In genomic region chr2:73272351-73273248, GRCm38 (mm10) we compare ENCODE assay signal across 7 mouse cellular contexts. TPM values are rescaled to one million over a fixed set of nuclear protein-coding genes. Genes with fewer than 3 reads are reported as not detected.
A peak's percentile ranks its signal among the peaks of the same experiment; 100 is the strongest.
DNase-seq lines count a peak whose midpoint lies in the region; ATAC-seq and TF ChIP-seq lines count a peak whose summit lies in the region.

No protein-coding gene starts in this region.

- H3K4me1 ChIP-seq in embryonic facial prominence, embryonic 11.5 days (ENCODE audit: control insufficient read depth, insufficient read depth, low read length): peaks cover 9% of the 10 kb centered on the region
- H3K4me1 ChIP-seq in hindbrain, embryonic 15.5 days (replicated peaks): peaks cover 38% of the 10 kb centered on the region
- peaks cover 14% of the 10 kb centered on the region; the same call in 1 of the 2 replicates for H3K4me1 ChIP-seq in lung, postnatal 0 days (ENCODE audit: insufficient read depth, low read depth, low read length)
- H3K4me1 ChIP-seq in stomach, postnatal 0 days (replicated peaks; ENCODE audit: control insufficient read depth, insufficient read depth): 0 out of 2 replicates have a peak, but pooled peaks cover 4% of the 10 kb centered on the region

- whole genome bisulfite sequencing in embryonic facial prominence, embryonic 11.5 days: under 1% methylated on average over 55 of the region's 55 CpGs
- WGBS in hindbrain, embryonic 15.5 days: under 1% methylated on average over 55 of the region's 55 CpGs
- WGBS in lung, postnatal 0 days: under 1% methylated on average over 48 of the region's 55 CpGs
- WGBS in stomach, postnatal 0 days: 1% methylated on average over 51 of the region's 55 CpGs

- peaks cover 59% of the 10 kb centered on the region for H3K27me3 ChIP-seq in embryonic facial prominence, embryonic 11.5 days (ENCODE audit: control insufficient read depth, insufficient read depth, low read length)
- peaks cover 52% of the 10 kb centered on the region for H3K27me3 ChIP-seq in hindbrain, embryonic 15.5 days
- H3K27me3 ChIP-seq in lung, postnatal 0 days (replicated peaks; ENCODE audit: insufficient read depth, low read length): peaks cover 66% of the 10 kb centered on the region
- peaks cover 10% of the 10 kb centered on the region for H3K27me3 ChIP-seq in stomach, postnatal 0 days (ENCODE audit: control insufficient read depth, insufficient read depth, low read length)

- no peaks in the 10 kb centered on the region for H3K36me3 ChIP-seq in embryonic facial prominence, embryonic 11.5 days (replicated peaks; ENCODE audit: control insufficient read depth, insufficient read depth, low read depth, low read length)
- no peaks in the 10 kb centered on the region for H3K36me3 ChIP-seq in hindbrain, embryonic 15.5 days
- no peaks in the 10 kb centered on the region for H3K36me3 ChIP-seq in lung, postnatal 0 days (ENCODE audit: insufficient read depth, low read length)
- no peaks in the 10 kb centered on the region for H3K36me3 ChIP-seq in stomach, postnatal 0 days (ENCODE audit: control insufficient read depth, insufficient read depth, low read length)

- H3K9me3 ChIP-seq in embryonic facial prominence, embryonic 11.5 days (replicated peaks; ENCODE audit: control insufficient read depth, low read length): no peaks in the 10 kb centered on the region
- no peaks in the 10 kb centered on the region for H3K9me3 ChIP-seq in hindbrain, embryonic 15.5 days
- H3K9me3 ChIP-seq in lung, postnatal 0 days (ENCODE audit: low read length): no peaks in the 10 kb centered on the region
- H3K9me3 ChIP-seq in stomach, postnatal 0 days (ENCODE audit: control insufficient read depth, low read length): no peaks in the 10 kb centered on the region

- no peak for TF ChIP-seq EP300 in lung, postnatal 0 days (IDR thresholded peaks at IDR 0.05)
- no peak for TF ChIP-seq EP300 in stomach, postnatal 0 days (optimal IDR thresholded peaks at IDR 0.05)

- ATAC-seq in embryonic facial prominence, embryonic 11.5 days (replicated peaks; ENCODE audit: insufficient number of reproducible peaks, low FRiP score, low TSS enrichment, low read depth): no peak
- ATAC-seq in hindbrain, embryonic 15.5 days (ENCODE audit: low FRiP score, low read depth): no peak
- no peak for ATAC-seq in lung, postnatal 0 days
- no peak for ATAC-seq in stomach, postnatal 0 days (ENCODE audit: low FRiP score, low TSS enrichment)

- no peak overlapping the region for H3K27ac ChIP-seq in embryonic facial prominence, embryonic 11.5 days (replicated peaks; ENCODE audit: low read depth, low read length)
- no peak overlapping the region for H3K27ac ChIP-seq in hindbrain, embryonic 15.5 days (replicated peaks)
- H3K27ac ChIP-seq in lung, postnatal 0 days (ENCODE audit: low read length): no peak overlapping the region
- H3K27ac ChIP-seq in stomach, postnatal 0 days (replicated peaks): no peak overlapping the region

- no peak for TF ChIP-seq CTCF in lung, postnatal 0 days (IDR thresholded peaks at IDR 0.05)
- no peak for TF ChIP-seq CTCF in stomach, postnatal 0 days (IDR thresholded peaks at IDR 0.05; ENCODE audit: low read depth)

- DNase-seq in spleen, adult 18-20 months: peak; percentile 5 to 31
- no peak for DNase-seq in spleen, postnatal 36 days (ENCODE audit: low spot score in 2 of 2)
- DNase-seq in embryonic facial prominence, embryonic 11.5 days (ENCODE audit: low spot score): peak; percentile 44
- DNase-seq in lung, postnatal 0 days (ENCODE audit: low spot score): no peak
- DNase-seq in stomach, postnatal 0 days (ENCODE audit: low spot score): no peak
- DNase-seq in ovary, postnatal 14 days (ENCODE audit: low spot score): no peak

- H3K4me2 ChIP-seq in embryonic facial prominence, embryonic 11.5 days (ENCODE audit: low read depth, low read length): peak overlapping the region; percentile 67
- H3K4me2 ChIP-seq in hindbrain, embryonic 15.5 days: peak overlapping the region; percentile 57
- H3K4me2 ChIP-seq in lung, postnatal 0 days (replicated peaks; ENCODE audit: low read depth, low read length): peak overlapping the region; percentile 61
- peak overlapping the region; percentile 51 for H3K4me2 ChIP-seq in stomach, postnatal 0 days (replicated peaks; ENCODE audit: low read depth)

- H3K9ac ChIP-seq in embryonic facial prominence, embryonic 11.5 days (replicated peaks; ENCODE audit: low read length): peak overlapping the region; percentile 41; the same call in 1 of the 2 replicates
- H3K9ac ChIP-seq in hindbrain, embryonic 15.5 days: no peak overlapping the region
- no peak overlapping the region for H3K9ac ChIP-seq in lung, postnatal 0 days (replicated peaks; ENCODE audit: low read depth)
- H3K9ac ChIP-seq in stomach, postnatal 0 days (ENCODE audit: low read length): no peak overlapping the region

- H3K4me3 ChIP-seq in embryonic facial prominence, embryonic 11.5 days (ENCODE audit: low read depth, low read length): peak overlapping the region; percentile 34
- H3K4me3 ChIP-seq in hindbrain, embryonic 15.5 days: peak overlapping the region; percentile 36
- peak overlapping the region; percentile 37 for H3K4me3 ChIP-seq in lung, postnatal 0 days (ENCODE audit: low read depth, low read length)
- H3K4me3 ChIP-seq in stomach, postnatal 0 days (ENCODE audit: low read depth, low read length): peak overlapping the region; percentile 34

RNA-seq across cellular contexts. Expression of gene Sp9, which starts 0.9 kb away (rescaled TPM):
- polyA plus RNA-seq in embryonic facial prominence, embryonic 11.5 days (2014; fragmentation: Nextera tagmentation; extraction: Ambion mirVana): 0.98 and 1.6 TPM in 2 replicates
- polyA plus RNA-seq in hindbrain, embryonic 15.5 days (2015; fragmentation: Nextera tagmentation; extraction: Ambion mirVana): 1.2 TPM in 2 replicates
- not detected in 2 replicates for polyA plus RNA-seq in lung, postnatal 0 days (2015; fragmentation: Nextera tagmentation; extraction: Ambion mirVana)
- 0.02 TPM in 1 of 2 replicates, not detected in the other for polyA plus RNA-seq in stomach, postnatal 0 days (2015; fragmentation: Nextera tagmentation; extraction: Ambion mirVana)

RNA-seq across cellular contexts. Expression of gene Scrn3, which starts 39.8 kb away (rescaled TPM):
- 14.5 and 14.7 TPM in 2 replicates for polyA plus RNA-seq in embryonic facial prominence, embryonic 11.5 days (2014; fragmentation: Nextera tagmentation; extraction: Ambion mirVana)
- polyA plus RNA-seq in hindbrain, embryonic 15.5 days (2015; fragmentation: Nextera tagmentation; extraction: Ambion mirVana): 7.3 and 8.2 TPM in 2 replicates
- 10.9 and 12.8 TPM in 2 replicates for polyA plus RNA-seq in lung, postnatal 0 days (2015; fragmentation: Nextera tagmentation; extraction: Ambion mirVana)
- 8.6 and 9.2 TPM in 2 replicates for polyA plus RNA-seq in stomach, postnatal 0 days (2015; fragmentation: Nextera tagmentation; extraction: Ambion mirVana)

RNA-seq across cellular contexts. Expression of gene Cir1, which starts 39.9 kb away (rescaled TPM):
- 26.8 and 28.1 TPM in 2 replicates for polyA plus RNA-seq in embryonic facial prominence, embryonic 11.5 days (2014; fragmentation: Nextera tagmentation; extraction: Ambion mirVana)
- polyA plus RNA-seq in hindbrain, embryonic 15.5 days (2015; fragmentation: Nextera tagmentation; extraction: Ambion mirVana): 26.2 and 29.0 TPM in 2 replicates
- polyA plus RNA-seq in lung, postnatal 0 days (2015; fragmentation: Nextera tagmentation; extraction: Ambion mirVana): 38.9 and 39.3 TPM in 2 replicates
- polyA plus RNA-seq in stomach, postnatal 0 days (2015; fragmentation: Nextera tagmentation; extraction: Ambion mirVana): 17.3 and 19.6 TPM in 2 replicates

RNA-seq across cellular contexts. Expression of gene Ola1, which starts 53.9 kb away (rescaled TPM):
- polyA plus RNA-seq in embryonic facial prominence, embryonic 11.5 days (2014; fragmentation: Nextera tagmentation; extraction: Ambion mirVana): 107 and 117 TPM in 2 replicates
- 92.9 and 97.7 TPM in 2 replicates for polyA plus RNA-seq in hindbrain, embryonic 15.5 days (2015; fragmentation: Nextera tagmentation; extraction: Ambion mirVana)
- 30.4 and 30.6 TPM in 2 replicates for polyA plus RNA-seq in lung, postnatal 0 days (2015; fragmentation: Nextera tagmentation; extraction: Ambion mirVana)
- 58.4 and 62.4 TPM in 2 replicates for polyA plus RNA-seq in stomach, postnatal 0 days (2015; fragmentation: Nextera tagmentation; extraction: Ambion mirVana)

Comparison
In these comparisons a context has a peak if more than half of its experiments do, and no peak if none do; other contexts are left out.
1. DNase-seq: peak in spleen, adult 18-20 months (2 of 2) and embryonic facial prominence, embryonic 11.5 days (single experiment); none in spleen, postnatal 36 days (0 of 2), lung, postnatal 0 days (single experiment), stomach, postnatal 0 days (single experiment) and ovary, postnatal 14 days (single experiment).
2. Peak in every context shown above with its lines, with median percentiles within 50 percentile points of each other: H3K4me2 ChIP-seq and H3K4me3 ChIP-seq.